Mouse (Mus musculus) intestine, postnatal 0 days (tissue): ENCODE measurements at regions not wholly inside any gene's neighbourhood (a gene's known extent, or its start where the extent isn't known, plus 50 kb on each side); places are given as distances from the start of the nearest gene placed in this dataset.

Source experiments
- ATAC-seq: fragments of 200-750 bp; cut with Nextera tagmentation; 2 replicates; pipeline ENCODE4 v1.8.0; 2017; ENCODE audit warnings: mild to moderate bottlenecking, moderate TSS enrichment, moderate library complexity
- H3K27ac ChIP-seq: fragments of 300-500 bp; sonication (generic); 2 replicates; pipeline ENCODE4 v1.5.1; 2014; ENCODE audit warnings: mild to moderate bottlenecking, low read depth, low read length, moderate library complexity
- H3K27me3 ChIP-seq: fragments of 300-500 bp; sonication (generic); replicated peaks from 2 replicates; pipeline ENCODE4 v1.6.1; 2014; ENCODE audit warnings: low read length, mixed read lengths; ENCODE audit not compliant: control insufficient read depth, insufficient read depth
- H3K36me3 ChIP-seq: fragments of 300-500 bp; sonication (generic); 2 replicates; pipeline ENCODE4 v1.6.1; 2014; ENCODE audit warnings: mild to moderate bottlenecking, moderate library complexity; ENCODE audit not compliant: control insufficient read depth, insufficient read depth
- H3K4me1 ChIP-seq: fragments of 300-500 bp; sonication (generic); replicated peaks from 2 replicates; pipeline ENCODE4 v1.6.1; 2014; ENCODE audit warnings: antibody characterized with exemption, low read length, mixed read lengths; ENCODE audit not compliant: control insufficient read depth, insufficient read depth
- H3K4me2 ChIP-seq: fragments of 300-500 bp; sonication (generic); replicated peaks from 2 replicates; pipeline ENCODE4 v1.6.1; 2014; ENCODE audit warnings: low read depth, mild to moderate bottlenecking, moderate library complexity
- H3K4me3 ChIP-seq: fragments of 300-500 bp; sonication (generic); 2 replicates; pipeline ENCODE4 v1.5.1; 2014; ENCODE audit warnings: low read depth, low read length
- H3K9ac ChIP-seq: fragments of 300-500 bp; sonication (generic); 2 replicates; pipeline ENCODE4 v1.6.1; 2014; ENCODE audit warnings: mild to moderate bottlenecking, low read depth, low read length
- H3K9me3 ChIP-seq: fragments of 300-500 bp; sonication (generic); 2 replicates; pipeline ENCODE4 v1.6.1; 2016; ENCODE audit warnings: mixed run types; ENCODE audit not compliant: control insufficient read depth
- CTCF ChIP-seq: sonication (generic); IDR thresholded peaks from 2 replicates; pipeline ENCODE4 v1.5.1; 2016; ENCODE audit warnings: low read depth, mild to moderate bottlenecking, control low read depth, antibody characterized with exemption, moderate library complexity
- WGBS: fragments of 180-500 bp; shearing (Covaris S2); extraction: QIAGEN DNeasy Blood & Tissue Kit; methylation state at CpG from one replicate; pipeline ENCODE4 v1.1.7; 2014; 5-methylcytosine and 5-hydroxymethylcytosine counted together

- 73% methylated on average over 5 of the region's 5 CpGs for WGBS
- Histone ChIP-seq H3K9me3 (no peaks in the 10 kb centered on the region), H3K27ac (no peak overlapping the region), H3K36me3 (no peaks in the 10 kb centered on the region), H3K4me1 (no peaks in the 10 kb centered on the region), H3K9ac (no peak overlapping the region), H3K27me3 (no peaks in the 10 kb centered on the region), H3K4me3 (no peak overlapping the region), H3K4me2 (no peak overlapping the region)
- no peak for ATAC-seq
- TF ChIP-seq CTCF: no peak
Observed at GRCm38 (mm10) chr3:156465601-156466000, 96.0 kb upstream of the Negr1 start.

DNA sequence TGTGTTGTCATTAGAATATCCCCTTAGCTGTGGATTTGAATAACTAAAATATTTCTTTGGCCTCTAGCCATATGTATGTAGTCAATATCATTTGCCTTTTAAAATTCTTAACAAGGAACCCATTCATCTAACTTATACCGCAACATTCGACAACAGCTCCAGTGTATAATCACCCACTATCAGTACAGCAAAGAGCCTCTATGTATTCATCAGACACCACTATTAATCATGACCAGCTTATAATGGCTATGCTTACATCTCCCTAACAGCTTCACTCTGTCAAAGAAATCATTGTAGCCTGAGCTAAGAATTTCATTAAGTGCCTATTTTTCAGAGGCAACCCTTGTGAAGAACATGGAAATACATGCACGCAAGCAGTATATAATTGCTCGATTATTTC lies 88.9 kb upstream of the Negr1 start:
- H3K27ac ChIP-seq: no peak overlapping the region
- 89% methylated on average over 4 of the region's 4 CpGs for whole genome bisulfite sequencing
- no peak overlapping the region for H3K9ac ChIP-seq
- no peak overlapping the region for H3K4me2 ChIP-seq
- ATAC-seq: no peak
- H3K4me3 ChIP-seq: no peak overlapping the region
- no peaks in the 10 kb centered on the region for H3K9me3 ChIP-seq
- H3K36me3 ChIP-seq: no peaks in the 10 kb centered on the region
- TF ChIP-seq CTCF: no peak
- no peaks in the 10 kb centered on the region for H3K27me3 ChIP-seq
- no peaks in the 10 kb centered on the region for H3K4me1 ChIP-seq
